Mouse (Mus musculus) testis, adult 2 months (tissue): ENCODE measurements around the gene Dusp15. TPM values are rescaled to one million over a fixed set of nuclear protein-coding genes. Genes with fewer than 3 reads are reported as not detected.
A peak's percentile ranks its signal among the peaks of the same experiment; 100 is the strongest.

Experiments used
- H3K27ac ChIP-seq: fragments of 200-500 bp; 2 replicates; pipeline ENCODE4 v1.5.1; 2012; ENCODE audit warnings: low read depth, low read length; ENCODE audit not compliant: control insufficient read depth, insufficient read depth
- H3K27me3 ChIP-seq: fragments of 200-500 bp; 2 replicates; pipeline ENCODE4 v1.6.1; 2012; ENCODE audit warnings: mild to moderate bottlenecking, low read length, moderate library complexity; ENCODE audit not compliant: control insufficient read depth, insufficient read depth
- H3K36me3 ChIP-seq: fragments of 200-500 bp; 2 replicates; pipeline ENCODE4 v1.6.1; 2012; ENCODE audit warnings: mild to moderate bottlenecking, low read length; ENCODE audit not compliant: control insufficient read depth, insufficient read depth
- H3K4me1 ChIP-seq: fragments of 200-500 bp; 2 replicates; pipeline ENCODE4 v1.6.1; 2012; ENCODE audit warnings: low read length; ENCODE audit not compliant: control insufficient read depth, insufficient read depth
- H3K4me3 ChIP-seq: fragments of 200-500 bp; 2 replicates; pipeline ENCODE4 v1.5.1; 2012; ENCODE audit warnings: low read depth, mild to moderate bottlenecking, low read length, moderate library complexity, mixed read lengths; ENCODE audit not compliant: control insufficient read depth
- CTCF ChIP-seq: fragments of 200-500 bp; IDR thresholded peaks from 2 replicates; pipeline ENCODE4 v1.5.1; 2012; ENCODE audit warnings: low read depth, mild to moderate bottlenecking, inconsistent platforms, low read length, moderate library complexity; ENCODE audit not compliant: control insufficient read depth, insufficient read depth, insufficient replicate concordance
- POLR2A ChIP-seq: fragments of 200-500 bp; IDR thresholded peaks from 2 replicates; pipeline ENCODE4 v1.6.1; 2012; ENCODE audit warnings: low read depth, mild to moderate bottlenecking, inconsistent platforms, low read length, moderate library complexity; ENCODE audit not compliant: control insufficient read depth
- polyA plus RNA-seq: library from polyadenylated mRNA; depleted of rRNA; stranded (reverse); fragments of >200 nt; gene quantifications from 2 replicates; pipeline ENCODE4 v1.2.3, GENCODE M21; 2012

The Dusp15 gene
- polyA plus RNA-seq, 1 experiment = 151 TPM

DNA sequence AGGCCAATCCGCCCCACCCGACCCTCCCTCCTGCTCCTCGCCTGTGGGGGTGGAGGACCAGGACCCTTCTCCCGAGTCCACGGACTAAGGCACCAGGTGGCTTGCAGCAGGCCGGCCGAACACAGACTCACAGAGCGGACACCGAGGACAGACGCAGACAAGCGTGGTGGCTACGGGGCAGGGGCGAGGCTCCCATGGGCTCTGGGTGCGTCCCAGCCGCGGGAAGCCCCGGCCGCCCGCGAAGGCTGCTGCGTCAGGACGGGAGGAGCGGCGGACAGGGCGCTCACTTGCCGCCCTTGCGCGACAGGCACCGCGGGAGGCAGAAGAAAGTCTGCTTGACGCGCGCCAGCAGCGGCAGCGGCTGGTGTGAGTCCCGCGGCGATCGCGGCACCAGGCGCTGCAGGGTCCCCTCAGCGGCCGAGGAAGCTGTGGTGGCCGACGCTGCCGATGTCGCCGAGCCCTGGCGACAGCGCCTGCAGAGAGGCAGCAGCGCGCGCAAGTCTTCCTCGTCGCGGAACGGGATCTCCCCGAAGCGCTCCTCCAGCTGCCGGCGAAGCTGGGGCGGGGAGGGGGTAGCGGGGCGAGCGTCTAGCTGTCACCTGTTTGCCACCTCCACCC lies 8.5 kb downstream of the Dusp15 start:
- no peak for TF ChIP-seq CTCF
- TF ChIP-seq POLR2A = no peak
- H3K4me1 ChIP-seq = peaks cover 13% of the 10 kb centered on the region
- H3K4me3 ChIP-seq = peak overlapping the region; percentile 46
- H3K36me3 ChIP-seq = no peaks in the 10 kb centered on the region
- H3K27ac ChIP-seq = no peak overlapping the region
- no peaks in the 10 kb centered on the region for H3K27me3 ChIP-seq

DNA sequence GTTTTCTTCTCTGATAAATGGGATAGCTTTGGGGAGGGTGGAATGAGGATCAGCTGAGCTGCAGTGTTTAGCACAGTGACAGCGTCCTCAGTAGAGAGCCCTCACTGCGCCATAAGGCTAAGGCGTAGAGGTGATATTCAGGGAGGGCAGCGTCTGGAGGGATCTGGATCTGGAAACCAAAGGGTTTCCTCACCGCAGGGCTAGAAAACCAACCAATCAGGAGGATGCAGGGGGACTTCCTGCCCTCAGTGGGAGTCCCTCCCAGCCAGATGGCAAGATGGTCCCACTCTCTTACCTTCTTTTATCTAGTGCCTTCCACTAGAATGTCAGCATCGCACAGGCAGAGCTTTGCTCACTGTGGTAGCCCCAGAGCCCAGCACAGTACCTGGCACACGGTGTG lies 9.7 kb downstream of the Dusp15 start:
- no peak overlapping the region for H3K27ac ChIP-seq
- TF ChIP-seq CTCF (no peak), POLR2A (no peak)
- peaks cover 13% of the 10 kb centered on the region for H3K4me1 ChIP-seq
- no peak overlapping the region for H3K4me3 ChIP-seq
- H3K27me3 ChIP-seq = no peaks in the 10 kb centered on the region
- no peaks in the 10 kb centered on the region for H3K36me3 ChIP-seq

DNA sequence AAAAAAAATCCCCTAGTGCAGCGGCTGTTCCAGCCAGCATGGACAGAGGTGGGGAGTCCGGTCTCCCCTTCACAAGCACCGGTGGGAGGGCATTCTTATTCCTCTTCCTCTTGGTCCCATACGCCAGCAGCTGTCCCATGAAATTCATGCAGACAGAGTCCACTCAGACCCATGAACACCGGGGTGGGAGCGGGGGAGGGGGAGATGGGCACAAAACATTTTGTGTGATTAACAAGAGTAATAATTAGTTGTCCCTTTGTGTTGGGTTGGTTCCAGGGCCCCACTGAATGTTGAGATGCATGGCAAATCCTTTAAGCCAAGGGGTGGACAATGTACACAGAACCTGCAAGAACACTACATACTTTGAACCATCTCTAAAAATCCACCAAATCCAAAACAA lies 10.4 kb downstream of the Dusp15 start:
- H3K36me3 ChIP-seq = no peaks in the 10 kb centered on the region
- H3K4me1 ChIP-seq = peaks cover 13% of the 10 kb centered on the region
- TF ChIP-seq POLR2A = no peak
- TF ChIP-seq CTCF = no peak
- H3K27me3 ChIP-seq = no peaks in the 10 kb centered on the region
- H3K27ac ChIP-seq = no peak overlapping the region
- H3K4me3 ChIP-seq = no peak overlapping the region

DNA sequence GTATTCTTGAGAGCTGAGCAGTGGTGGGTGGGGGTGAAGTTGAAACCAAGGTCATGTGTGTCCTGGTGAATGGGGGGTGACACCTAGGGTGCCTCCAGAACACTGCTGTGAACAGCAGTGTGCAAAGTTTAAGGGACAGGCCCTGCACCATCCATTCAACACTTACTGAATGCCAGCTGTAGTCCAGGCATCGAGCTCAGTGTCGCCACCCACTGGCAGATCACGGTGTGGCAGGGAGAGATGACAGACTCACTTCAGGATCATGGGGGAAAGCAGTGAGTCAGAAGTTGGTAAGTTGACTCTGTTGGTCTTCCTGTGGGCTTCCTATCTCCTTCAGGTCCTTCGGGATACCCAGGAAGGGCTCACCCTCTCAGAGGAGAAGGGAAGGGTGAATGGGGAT lies 11.7 kb downstream of the Dusp15 start:
- no peak overlapping the region for H3K27ac ChIP-seq
- no peaks in the 10 kb centered on the region for H3K27me3 ChIP-seq
- peak; percentile 98 for TF ChIP-seq CTCF
- TF ChIP-seq POLR2A = no peak
- no peak overlapping the region for H3K4me3 ChIP-seq
- H3K4me1 ChIP-seq = peaks cover 13% of the 10 kb centered on the region
- no peaks in the 10 kb centered on the region for H3K36me3 ChIP-seq

DNA sequence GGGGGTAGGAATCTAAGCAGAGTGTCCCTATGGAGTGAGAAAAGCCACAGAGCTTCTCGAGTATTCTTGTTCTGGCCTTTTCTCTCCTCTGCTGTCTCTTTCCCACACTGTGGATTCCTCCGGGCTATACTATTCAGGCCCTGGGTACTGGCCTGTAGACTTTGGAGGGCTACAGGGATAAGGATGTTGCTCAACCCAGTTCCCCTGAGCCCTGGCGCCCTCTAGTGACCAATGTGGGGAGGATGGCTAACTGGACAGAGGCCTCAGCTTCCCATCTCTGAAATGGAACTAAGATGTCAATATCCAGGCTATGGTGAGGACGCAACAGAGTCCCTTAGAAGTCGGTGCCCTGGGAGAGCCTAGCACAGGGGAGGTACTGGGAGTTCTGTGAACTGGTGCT lies 17.9 kb downstream of the Dusp15 start:
- Histone ChIP-seq H3K4me1 (peaks cover 17% of the 10 kb centered on the region), H3K36me3 (no peaks in the 10 kb centered on the region), H3K27ac (no peak overlapping the region), H3K27me3 (no peaks in the 10 kb centered on the region), H3K4me3 (no peak overlapping the region)
- TF ChIP-seq CTCF (peak; percentile 76; the same call in 1 of the 2 replicates), POLR2A (no peak)

DNA sequence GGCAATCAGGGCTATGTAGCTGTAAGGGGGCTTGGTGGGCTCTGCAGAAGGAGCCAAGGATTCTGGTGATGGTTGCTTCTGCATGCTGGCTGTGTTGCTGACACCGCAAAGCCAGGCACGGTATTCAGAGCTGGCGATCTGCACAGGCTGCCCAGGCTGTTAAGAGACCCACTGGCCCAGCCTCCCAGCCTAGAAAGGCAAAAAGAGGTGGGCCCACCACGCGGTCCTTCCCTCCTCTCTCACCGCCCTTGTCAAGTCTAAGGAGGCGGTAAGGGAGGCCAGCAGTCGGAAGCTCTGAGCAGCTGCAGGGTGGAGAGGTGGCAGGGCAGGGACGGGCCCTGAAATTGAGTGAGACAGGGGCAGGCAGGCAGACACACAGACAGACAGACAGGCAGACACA lies 18.4 kb downstream of the Dusp15 start, which contains the start of gene Foxs1:
Foxs1 (minus strand) TSS at position 161 of the 400 bp plus-strand sequence.
- peak within 1 kb of the TSS; percentile 72 for H3K4me3 ChIP-seq
- H3K4me1 ChIP-seq = peaks cover 20% of the 10 kb centered on the region
- H3K36me3 ChIP-seq = no peaks in the 10 kb centered on the region
- TF ChIP-seq POLR2A (peak; percentile 66; the same call in 1 of the 2 replicates), CTCF (no peak)
- H3K27me3 ChIP-seq = no peaks in the 10 kb centered on the region
- H3K27ac ChIP-seq = peak within 1 kb of the TSS; percentile 35; the same call in 1 of the 2 replicates

DNA sequence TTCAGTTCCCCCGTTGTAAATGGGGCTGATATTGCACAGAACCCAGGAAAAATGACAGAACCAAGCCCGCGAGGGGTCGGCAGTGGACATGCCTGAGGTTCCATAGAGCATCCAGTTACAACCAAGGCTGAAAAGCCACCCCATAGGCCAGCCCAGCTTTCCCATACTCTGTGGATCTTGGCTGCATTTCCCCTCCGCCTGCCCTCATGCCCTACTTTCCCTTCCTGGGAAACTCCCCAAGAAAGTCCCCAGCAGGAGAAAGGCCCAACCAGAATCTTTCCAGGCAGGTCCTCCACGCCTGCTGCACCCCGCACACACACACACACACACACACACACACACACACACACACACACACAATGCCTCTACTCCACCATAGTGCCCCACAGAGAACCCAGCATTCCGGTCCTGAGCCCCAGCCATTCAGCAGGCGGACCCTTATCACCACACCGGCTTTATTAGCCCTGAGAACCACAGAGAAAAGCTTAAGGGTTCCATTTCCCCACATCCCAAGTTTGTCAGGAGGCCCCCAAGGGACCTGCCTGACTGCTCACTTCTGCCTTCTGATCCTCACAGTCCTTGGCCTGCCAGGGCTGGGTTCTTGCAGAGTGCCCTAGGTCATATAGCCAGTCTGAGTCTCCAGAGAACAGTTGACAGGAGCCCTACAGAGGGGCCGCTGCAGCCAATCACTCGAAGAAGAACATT lies 19.9 kb downstream of the Dusp15 start:
- H3K4me1 ChIP-seq = peaks cover 20% of the 10 kb centered on the region
- peak overlapping the region; percentile 72 for H3K4me3 ChIP-seq
- H3K27ac ChIP-seq = peak overlapping the region; percentile 51
- no peak for TF ChIP-seq POLR2A
- TF ChIP-seq CTCF = no peak
- H3K27me3 ChIP-seq = no peaks in the 10 kb centered on the region
- no peaks in the 10 kb centered on the region for H3K36me3 ChIP-seq
